Mouse (Mus musculus): ENCODE results near the gene Spin2g.
"Not testable (repeated sequence)": the region's sequence is repeated elsewhere in the genome, so short reads cannot be mapped to it uniquely, and the experiment has no call there.

The Spin2g gene

GRCm38 (mm10) chrX:34238633-34239032, at the start of gene Spin2g:
TSS of gene Spin2g (minus strand) at chrX:34238733.
- not testable (repeated sequence) for DNase-seq (ENCODE audit: low read depth, low spot score); H3K36me3 ChIP-seq (ENCODE audit: control insufficient read depth, insufficient read depth, low read length, poor library complexity, severe bottlenecking); H3K27me3 ChIP-seq (ENCODE audit: control insufficient read depth, insufficient read depth, low read length, poor library complexity, severe bottlenecking)
